Mouse (Mus musculus): ENCODE data around the gene Serpinb9b. TPM values are rescaled to one million over a fixed set of nuclear protein-coding genes. Genes with fewer than 3 reads are reported as not detected.

Gene Serpinb9b
- polyA plus RNA-seq, 1 experiment from 2014 or later, result 0.09 TPM

GRCm38 (mm10) chr13:33084975-33085694 is 57.9 kb downstream of the Serpinb9b start:
- Histone ChIP-seq H3K4me1 (no peaks in the 10 kb centered on the region), H3K27ac (no peak overlapping the region), H3K4me2 (replicated peaks) (no peak overlapping the region), H3K27me3 (replicated peaks) (no peaks in the 10 kb centered on the region), H3K4me3 (no peak overlapping the region), H3K36me3 (no peaks in the 10 kb centered on the region), H3K9me3 (peaks cover 6% of the 10 kb centered on the region; the same call in 1 of the 2 replicates), H3K9ac (no peak overlapping the region)
- ATAC-seq (ENCODE audit: low FRiP score, low read depth), result no peak
- 79% methylated on average over 5 of the region's 5 CpGs for WGBS

- H3K4me1 ChIP-seq, result no peaks in the 10 kb centered on the region
- no peak overlapping the region for H3K27ac ChIP-seq
- H3K4me3 ChIP-seq, result no peak overlapping the region
- ATAC-seq (ENCODE audit: low FRiP score, low read depth), result no peak
- peaks cover 6% of the 10 kb centered on the region; the same call in 1 of the 2 replicates for H3K9me3 ChIP-seq
- no peak overlapping the region for H3K9ac ChIP-seq
- H3K4me2 ChIP-seq (replicated peaks), result no peak overlapping the region
- H3K27me3 ChIP-seq (replicated peaks), result no peaks in the 10 kb centered on the region
- no peaks in the 10 kb centered on the region for H3K36me3 ChIP-seq
Observed at GRCm38 (mm10) chr13:33085695-33086432, 58.6 kb downstream of the Serpinb9b start.

DNA sequence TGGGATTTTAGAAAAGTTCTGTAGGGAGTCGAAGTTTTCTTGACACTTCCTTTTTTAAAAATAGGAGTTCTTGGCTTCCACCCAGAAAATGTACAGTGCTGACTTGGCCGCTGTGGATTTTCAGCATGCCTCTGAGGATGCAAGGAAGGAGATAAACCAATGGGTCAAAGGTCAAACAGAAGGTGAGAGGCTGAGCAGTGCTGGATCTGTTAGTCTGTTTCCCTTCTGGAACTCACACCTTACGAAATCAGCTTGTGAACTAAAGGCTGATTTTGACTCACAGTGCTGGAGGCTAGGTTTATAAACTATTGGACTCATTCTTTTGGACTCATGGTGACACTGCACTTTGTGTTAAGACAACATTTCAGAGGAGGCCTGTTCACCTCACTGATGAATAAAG is 62.4 kb downstream of the Serpinb9b start:
- Histone ChIP-seq H3K4me2 (replicated peaks) (no peak overlapping the region), H3K4me3 (no peak overlapping the region), H3K36me3 (no peaks in the 10 kb centered on the region), H3K27ac (no peak overlapping the region), H3K27me3 (replicated peaks) (no peaks in the 10 kb centered on the region), H3K9ac (no peak overlapping the region), H3K4me1 (no peaks in the 10 kb centered on the region), H3K9me3 (peaks cover 6% of the 10 kb centered on the region; the same call in 1 of the 2 replicates)
- WGBS, result 89% methylated on average over 3 of the region's 3 CpGs
- no peak for ATAC-seq (ENCODE audit: low FRiP score, low read depth)

DNA sequence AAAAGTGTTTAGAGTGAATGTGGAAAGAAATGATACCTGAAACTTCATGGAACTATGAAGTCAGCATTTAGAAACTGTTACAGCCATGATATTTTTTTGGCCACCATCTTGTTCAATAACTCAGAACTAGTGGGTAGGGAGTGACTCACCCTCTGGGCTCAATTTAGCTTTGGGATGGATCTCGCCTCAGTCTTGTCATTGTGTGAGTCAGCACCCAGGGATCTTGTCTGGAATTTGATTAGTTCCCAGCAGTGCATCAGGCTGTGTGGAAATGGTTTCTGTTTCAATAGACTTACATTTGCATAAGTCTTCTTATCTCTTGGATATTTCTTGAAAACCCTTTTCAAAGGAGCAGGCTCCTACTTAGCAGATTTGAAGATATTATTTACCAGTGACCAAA is 63.3 kb downstream of the Serpinb9b start:
- H3K4me1 ChIP-seq, result no peaks in the 10 kb centered on the region
- H3K4me2 ChIP-seq (replicated peaks), result no peak overlapping the region
- H3K36me3 ChIP-seq, result no peaks in the 10 kb centered on the region
- ATAC-seq (ENCODE audit: low FRiP score, low read depth), result no peak
- H3K4me3 ChIP-seq, result no peak overlapping the region
- 84% methylated on average over 1 of the region's 1 CpGs for WGBS
- peaks cover 6% of the 10 kb centered on the region; the same call in 1 of the 2 replicates for H3K9me3 ChIP-seq
- no peaks in the 10 kb centered on the region for H3K27me3 ChIP-seq (replicated peaks)
- H3K27ac ChIP-seq, result no peak overlapping the region
- H3K9ac ChIP-seq, result no peak overlapping the region

DNA sequence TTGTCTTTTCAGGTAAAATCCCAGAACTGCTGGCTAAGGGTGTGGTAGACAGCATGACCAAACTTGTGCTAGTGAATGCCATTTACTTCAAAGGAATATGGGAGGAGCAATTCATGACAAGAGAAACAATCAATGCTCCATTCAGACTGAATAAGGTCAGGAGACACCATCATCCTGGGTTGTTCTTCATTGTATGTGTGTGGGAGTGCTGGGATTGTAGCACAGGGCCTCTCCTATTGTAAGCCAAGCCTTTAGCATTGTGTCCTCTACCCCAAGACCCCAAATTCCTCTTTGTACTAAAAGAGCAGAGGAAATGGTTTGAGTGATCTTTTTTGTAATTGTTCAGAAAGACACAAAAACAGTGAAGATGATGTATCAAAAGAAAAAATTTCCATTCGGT is 64.1 kb downstream of the Serpinb9b start:
- Histone ChIP-seq H3K4me3 (no peak overlapping the region), H3K36me3 (no peaks in the 10 kb centered on the region), H3K9me3 (peaks cover 6% of the 10 kb centered on the region; the same call in 1 of the 2 replicates), H3K4me2 (replicated peaks) (no peak overlapping the region), H3K27ac (no peak overlapping the region), H3K27me3 (replicated peaks) (no peaks in the 10 kb centered on the region), H3K9ac (no peak overlapping the region), H3K4me1 (no peaks in the 10 kb centered on the region)
- WGBS, result 92% methylated on average over 1 of the region's 1 CpGs
- ATAC-seq (ENCODE audit: low FRiP score, low read depth), result no peak

Other genes with a start within 250 kb of the Serpinb9b start
- 0.79 and 1.1 TPM in 2 replicates for gene Mylk4, start 243.5 kb upstream of the Serpinb9b start, polyA plus RNA-seq (2016; fragmentation: Nextera tagmentation; extraction: Ambion mirVana)
- gene Wrnip1, start 225.4 kb upstream of the Serpinb9b start, polyA plus RNA-seq (2016; fragmentation: Nextera tagmentation; extraction: Ambion mirVana), result 37.7 and 40.8 TPM in 2 replicates
- not detected in 2 replicates for gene D930007J09Rik, start 224.6 kb upstream of the Serpinb9b start, polyA plus RNA-seq (2016; fragmentation: Nextera tagmentation; extraction: Ambion mirVana)
- gene Serpinb1a, start 176.2 kb upstream of the Serpinb9b start, polyA plus RNA-seq (2016; fragmentation: Nextera tagmentation; extraction: Ambion mirVana), result 1.8 and 2.3 TPM in 2 replicates
- not detected in 2 replicates for gene Serpinb1c, start 129.2 kb upstream of the Serpinb9b start, polyA plus RNA-seq (2016; fragmentation: Nextera tagmentation; extraction: Ambion mirVana)
- 0.24 and 0.32 TPM in 2 replicates for gene Serpinb6b, start 62.2 kb upstream of the Serpinb9b start, polyA plus RNA-seq (2016; fragmentation: Nextera tagmentation; extraction: Ambion mirVana)
- gene Serpinb9, start 24.2 kb upstream of the Serpinb9b start, polyA plus RNA-seq (2016; fragmentation: Nextera tagmentation; extraction: Ambion mirVana), result 1.0 and 1.1 TPM in 2 replicates
- not detected in 2 replicates for gene Serpinb1b, start 51.2 kb downstream of the Serpinb9b start, polyA plus RNA-seq (2016; fragmentation: Nextera tagmentation; extraction: Ambion mirVana)
- gene Serpinb9c, start 132.3 kb downstream of the Serpinb9b start, polyA plus RNA-seq (2016; fragmentation: Nextera tagmentation; extraction: Ambion mirVana), result not detected in 2 replicates
- not detected in 2 replicates for gene Serpinb9d, start 165.5 kb downstream of the Serpinb9b start, polyA plus RNA-seq (2016; fragmentation: Nextera tagmentation; extraction: Ambion mirVana)
- not detected in 2 replicates for gene Serpinb9e, start 222.2 kb downstream of the Serpinb9b start, polyA plus RNA-seq (2016; fragmentation: Nextera tagmentation; extraction: Ambion mirVana)

All from neural tube, embryonic 12.5 days (tissue).